Mouse (Mus musculus): ENCODE data around the gene Gm13278.
A peak's percentile ranks its signal among the peaks of the same experiment; 100 is the strongest.
"Not testable (repeated sequence)": the region's sequence is repeated elsewhere in the genome, so short reads cannot be mapped to it uniquely, and the experiment has no call there.

The Gm13278 gene

DNA sequence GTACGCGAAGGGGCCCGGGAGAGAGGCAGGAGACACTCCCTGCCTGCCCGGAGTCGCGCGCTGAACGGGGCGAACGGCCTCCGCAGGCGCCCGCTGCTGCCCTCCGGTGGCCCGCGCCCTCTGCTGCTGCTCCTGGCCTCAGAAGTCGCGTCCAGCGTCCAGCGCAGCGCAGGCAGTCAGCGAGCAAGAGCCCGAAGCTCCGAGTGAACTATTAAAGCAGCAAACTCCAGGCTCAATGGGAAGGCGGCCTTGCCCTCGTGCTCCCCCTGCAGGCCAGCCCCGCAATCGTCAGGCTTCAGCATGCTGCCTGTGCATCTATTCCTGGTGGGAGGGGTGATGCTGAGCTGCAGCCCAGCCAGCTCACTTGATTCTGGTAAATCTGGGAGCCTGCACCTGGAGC lies at the start of gene Gm13278:
Gm13278 (plus strand) TSS at position 301 of the 400 bp plus-strand sequence.
- not testable (repeated sequence) for DNase-seq

DNA sequence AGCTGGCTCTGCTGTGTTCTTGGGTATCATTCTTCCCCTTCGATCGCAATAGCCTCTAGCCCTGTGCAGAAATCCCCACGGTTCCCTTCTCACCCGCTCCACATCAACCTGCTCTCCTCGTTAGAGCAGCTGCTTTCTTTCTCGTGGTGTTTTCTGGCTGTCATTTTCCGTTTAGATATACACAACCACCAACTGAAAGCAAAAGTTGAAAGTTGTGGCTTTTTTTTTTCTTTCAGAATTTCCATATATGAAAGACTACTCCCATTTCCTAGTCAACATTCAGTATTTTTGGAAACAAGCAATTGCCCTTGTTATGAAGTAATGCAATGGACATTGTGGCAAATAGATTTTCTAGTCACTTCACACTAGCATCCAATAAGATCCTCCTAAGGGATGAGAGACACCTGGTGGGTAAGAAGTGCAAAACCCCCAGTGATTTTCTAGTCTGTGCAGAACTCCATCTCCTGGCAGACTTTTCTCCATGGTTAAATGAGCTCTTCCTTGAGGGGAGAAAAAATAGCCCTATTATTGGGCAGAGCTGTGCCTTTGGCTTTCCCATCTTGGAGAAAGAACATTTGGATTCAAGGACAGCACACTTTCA lies 48.5 kb upstream of the Gm13278 start:
- DNase-seq: no peak

DNA sequence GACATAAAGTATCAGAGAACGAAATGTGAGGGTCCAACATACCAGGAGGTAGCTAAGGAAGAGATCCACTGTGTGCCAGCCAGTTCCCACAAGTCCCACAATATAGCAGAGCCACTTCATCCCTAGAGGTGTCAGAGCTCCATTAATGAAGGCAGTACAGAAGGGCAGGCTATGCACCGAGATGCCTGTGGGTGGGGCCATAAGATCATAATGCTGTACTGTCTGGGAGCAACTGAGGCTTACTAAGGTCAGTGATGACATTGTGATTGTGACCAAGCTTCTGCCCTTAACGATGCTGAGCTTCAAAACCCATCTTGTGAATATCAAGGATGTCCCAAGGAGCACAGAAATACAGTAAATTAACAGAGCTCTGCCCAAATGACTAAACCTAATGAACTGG lies 47.1 kb upstream of the Gm13278 start:
- DNase-seq: no peak

DNA sequence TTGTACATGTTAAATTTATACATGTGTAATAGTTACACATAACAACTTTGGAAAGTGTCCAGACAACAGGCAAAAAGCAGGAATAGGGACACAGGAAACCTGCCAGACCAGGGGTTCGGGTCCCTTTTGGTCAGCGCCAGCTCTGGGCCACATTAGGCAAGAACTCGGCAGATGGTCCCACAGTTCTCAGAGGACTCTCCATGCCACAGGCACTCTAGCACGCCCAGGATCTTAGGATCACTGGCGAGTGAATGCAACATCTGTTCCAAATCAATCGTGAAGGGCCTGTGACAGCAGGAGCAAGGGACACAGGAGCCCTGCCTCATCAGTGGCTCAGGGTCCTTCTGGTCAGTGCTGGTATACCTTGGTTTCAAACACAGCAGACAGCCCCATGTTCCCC lies 41.4 kb upstream of the Gm13278 start:
- no peak for DNase-seq

DNA sequence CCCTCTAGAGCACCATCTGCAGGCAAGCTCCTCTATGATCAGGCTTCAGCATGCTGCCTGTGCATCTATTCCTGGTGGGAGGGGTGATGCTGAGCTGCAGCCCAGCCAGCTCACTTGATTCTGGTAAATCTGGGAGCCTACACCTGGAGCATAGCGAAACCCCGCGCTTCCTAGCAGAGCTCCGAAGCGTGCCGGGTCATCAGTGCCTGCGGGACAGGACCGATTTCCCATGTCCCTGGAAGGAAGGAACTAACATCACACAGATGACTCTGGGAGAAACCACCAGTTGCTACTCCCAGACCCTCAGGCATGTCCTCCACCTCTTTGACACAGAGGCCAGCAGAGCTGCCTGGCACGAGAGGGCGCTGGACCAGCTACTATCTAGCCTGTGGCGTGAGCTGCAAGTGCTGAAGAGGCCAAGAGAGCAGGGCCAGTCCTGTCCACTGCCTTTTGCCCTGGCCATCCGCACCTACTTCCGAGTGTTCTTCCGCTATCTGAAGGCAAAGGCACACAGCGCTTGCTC lies 36.5 kb upstream of the Gm13278 start, which contains the start of gene Gm13271:
Gm13271 (plus strand) TSS at position 51 of the 523 bp plus-strand sequence.
- peak; percentile 59 to 61 for DNase-seq

DNA sequence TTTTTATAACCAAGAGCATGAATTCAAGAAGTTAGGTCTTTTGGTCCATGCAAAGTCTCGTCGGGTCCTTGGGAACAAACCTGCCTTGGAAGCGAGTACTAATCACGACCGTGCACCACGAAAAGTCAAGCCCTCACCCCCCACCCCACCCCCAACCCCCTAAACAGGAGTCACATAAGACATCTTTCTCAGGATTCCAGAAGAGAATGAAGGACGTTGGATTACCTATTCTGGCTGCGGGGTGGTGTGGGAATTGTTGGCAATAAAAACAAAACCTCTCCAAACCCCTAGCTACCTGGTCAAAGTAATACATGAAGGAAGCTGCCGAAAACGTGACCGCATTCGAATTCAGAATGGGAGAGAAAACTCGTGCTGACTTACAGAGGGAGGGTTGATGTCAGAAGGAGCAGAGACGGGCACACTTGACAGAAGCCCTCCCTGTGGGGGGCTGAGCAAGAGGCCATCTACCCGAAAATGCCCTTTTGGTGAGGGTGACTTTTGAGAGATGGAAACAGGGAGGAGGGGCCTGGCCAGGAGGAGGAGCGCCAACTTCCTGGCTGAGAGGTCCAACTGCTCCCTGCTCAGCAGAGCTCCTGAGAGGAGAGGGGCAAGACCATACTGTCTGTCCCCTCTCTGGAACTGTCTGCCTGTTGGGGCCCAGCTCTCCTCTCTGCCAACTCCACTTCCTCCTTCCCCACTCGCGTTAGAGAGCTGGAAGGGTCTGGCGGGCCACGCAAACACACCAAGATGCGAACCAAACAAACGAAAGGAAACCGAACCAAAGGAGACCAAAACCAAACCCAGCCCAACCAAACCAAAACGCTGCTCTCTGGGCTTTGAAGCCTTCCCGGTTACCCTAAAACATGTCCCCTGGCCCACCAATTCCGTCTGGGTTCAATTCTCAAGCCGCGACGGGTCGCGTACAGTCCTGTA lies 34.5 kb upstream of the Gm13278 start:
- DNase-seq: peak in 1 of 2 experiments; percentile 27

DNA sequence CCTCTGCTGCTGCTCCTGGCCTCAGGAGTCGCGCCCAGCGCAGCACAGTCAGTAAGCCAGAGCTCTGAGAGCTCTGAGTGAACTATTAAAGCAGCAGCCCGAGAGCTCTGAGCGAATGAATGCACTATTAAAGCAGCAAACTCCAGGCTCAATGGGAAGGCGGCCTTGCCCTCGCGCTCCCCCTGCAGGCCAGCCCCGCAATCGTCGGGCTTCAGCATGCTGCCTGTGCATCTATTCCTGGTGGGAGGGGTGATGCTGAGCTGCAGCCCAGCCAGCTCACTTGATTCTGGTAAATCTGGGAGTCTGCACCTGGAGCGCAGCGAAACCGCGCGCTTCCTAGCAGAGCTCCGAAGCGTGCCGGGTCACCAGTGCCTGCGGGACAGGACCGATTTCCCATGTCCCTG lies 33.7 kb upstream of the Gm13278 start:
- DNase-seq: peak; percentile 87 to 91

DNA sequence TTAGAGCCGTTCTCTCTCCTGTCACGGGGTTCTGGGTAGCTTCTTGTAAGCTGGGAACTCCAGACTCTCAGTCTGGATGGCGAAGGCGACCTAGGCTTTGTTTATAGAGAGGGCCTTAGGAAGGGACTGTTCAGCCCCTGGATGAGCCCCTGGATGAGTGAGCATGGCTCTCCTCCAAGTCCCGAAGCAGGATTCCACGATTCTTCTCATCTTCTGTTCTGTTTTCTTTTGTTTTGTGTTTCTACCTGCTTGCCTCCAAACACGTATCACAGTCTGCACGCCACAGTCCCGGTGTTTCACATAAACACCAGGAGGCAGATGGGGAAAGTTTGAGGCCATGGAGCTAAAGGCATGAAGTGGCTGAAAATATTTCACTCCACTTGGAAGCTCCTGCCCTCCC lies 32.6 kb upstream of the Gm13278 start:
- not testable (repeated sequence) for DNase-seq

DNA sequence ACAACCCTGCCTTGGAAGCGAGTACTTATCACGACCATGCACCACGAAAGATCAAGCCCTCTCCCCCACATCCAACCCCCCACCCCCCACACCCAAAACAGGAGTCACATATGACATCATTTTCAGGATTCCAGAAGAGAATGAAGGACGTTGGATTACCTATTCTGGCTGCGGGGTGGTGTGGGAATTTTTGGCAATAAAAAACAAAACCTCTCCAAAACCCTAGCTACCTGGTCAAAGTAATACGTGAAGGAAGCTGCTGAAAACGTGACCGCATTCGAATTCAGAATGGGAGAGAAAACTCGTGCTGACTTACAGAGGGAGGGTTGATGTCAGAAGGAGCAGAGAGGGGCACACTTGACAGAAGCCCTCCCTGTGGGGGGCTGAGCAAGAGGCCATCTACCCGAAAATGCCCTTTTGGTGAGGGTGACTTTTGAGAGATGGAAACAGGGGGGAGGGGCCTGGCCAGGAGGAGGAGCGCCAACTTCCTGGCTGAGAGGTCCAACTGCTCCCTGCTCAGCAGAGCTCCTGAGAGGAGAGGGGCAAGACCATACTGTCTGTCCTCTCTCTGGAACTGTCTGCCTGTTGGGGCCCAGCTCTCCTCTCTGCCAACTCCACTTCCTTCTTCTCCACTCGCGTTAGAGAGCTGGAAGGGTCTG lies 31.6 kb upstream of the Gm13278 start, which contains the start of gene Gm13283:
Gm13283 (plus strand) TSS at position 510 of the 659 bp plus-strand sequence.
- DNase-seq: peak; percentile 44 to 61

DNA sequence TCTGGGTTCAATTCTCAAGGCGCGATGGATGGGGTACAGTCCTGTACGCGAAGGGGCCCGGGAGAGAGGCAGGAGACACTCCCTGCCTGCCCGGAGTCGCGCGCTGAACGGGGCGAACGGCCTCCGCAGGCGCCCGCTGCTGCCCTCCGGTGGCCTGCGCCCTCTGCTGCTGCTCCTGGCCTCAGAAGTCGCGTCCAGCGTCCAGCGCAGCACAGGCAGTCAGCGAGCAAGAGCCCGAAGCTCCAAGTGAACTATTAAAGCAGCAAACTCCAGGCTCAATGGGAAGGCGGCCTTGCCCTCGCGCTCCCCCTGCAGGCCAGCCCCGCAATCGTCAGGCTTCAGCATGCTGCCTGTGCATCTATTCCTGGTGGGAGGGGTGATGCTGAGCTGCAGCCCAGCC lies 30.9 kb upstream of the Gm13278 start:
- DNase-seq: peak; percentile 80 to 89

DNA sequence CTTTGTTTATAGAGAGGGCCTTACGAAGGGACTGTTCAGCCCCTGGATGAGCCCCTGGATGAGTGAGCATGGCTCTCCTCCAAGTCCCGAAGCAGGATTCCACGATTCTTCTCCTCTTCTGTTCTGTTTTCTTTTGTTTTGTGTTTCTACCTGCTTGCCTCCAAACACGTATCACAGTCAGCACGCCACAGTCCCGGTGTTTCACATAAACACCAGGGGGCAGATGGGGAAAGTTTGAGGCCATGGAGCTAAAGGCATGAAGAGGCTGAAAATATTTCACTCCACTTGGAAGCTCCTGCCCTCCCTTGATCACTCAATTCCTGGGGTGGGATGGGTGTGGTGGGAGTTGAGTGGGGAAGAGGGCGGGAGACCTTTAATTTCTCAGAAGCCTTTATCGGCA lies 29.6 kb upstream of the Gm13278 start:
- DNase-seq: peak; percentile 67 to 74

DNA sequence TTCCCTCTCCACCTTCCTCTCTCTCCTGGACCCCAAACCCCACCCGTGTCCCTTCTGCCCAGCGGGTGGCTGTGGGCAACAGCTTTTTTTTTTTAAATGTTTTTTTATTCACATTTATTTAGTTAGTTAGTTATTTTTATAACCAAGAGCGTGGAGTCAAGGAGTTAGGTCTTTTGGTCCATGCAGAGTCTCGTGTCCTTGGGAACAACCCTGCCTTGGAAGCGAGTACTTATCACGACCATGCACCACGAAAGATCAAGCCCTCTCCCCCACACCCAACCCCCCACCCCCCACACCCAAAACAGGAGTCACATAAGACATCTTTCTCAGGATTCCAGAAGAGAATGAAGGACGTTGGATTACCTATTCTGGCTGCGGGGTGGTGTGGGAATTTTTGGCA lies 29.0 kb upstream of the Gm13278 start:
- DNase-seq: peak in 1 of 2 experiments; percentile 22

DNA sequence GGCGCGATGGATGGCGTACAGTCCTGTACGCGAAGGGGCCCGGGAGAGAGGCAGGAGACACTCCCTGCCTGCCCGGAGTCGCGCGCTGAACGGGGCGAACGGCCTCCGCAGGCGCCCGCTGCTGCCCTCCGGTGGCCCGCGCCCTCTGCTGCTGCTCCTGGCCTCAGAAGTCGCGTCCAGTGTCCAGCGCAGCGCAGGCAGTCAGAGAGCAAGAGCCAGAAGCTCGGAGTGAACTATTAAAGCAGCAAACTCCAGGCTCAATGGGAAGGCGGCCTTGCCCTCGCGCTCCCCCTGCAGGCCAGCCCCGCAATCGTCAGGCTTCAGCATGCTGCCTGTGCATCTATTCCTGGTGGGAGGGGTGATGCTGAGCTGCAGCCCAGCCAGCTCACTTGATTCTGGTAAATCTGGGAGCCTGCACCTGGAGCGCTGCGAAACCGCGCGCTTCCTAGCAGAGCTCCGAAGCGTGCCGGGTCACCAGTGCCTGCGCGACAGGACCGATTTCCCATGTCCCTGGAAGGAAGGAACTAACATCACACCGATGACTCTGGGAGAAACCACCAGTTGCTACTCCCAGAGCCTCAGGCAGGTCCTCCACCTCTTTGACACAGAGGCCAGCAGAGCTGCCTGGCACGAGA lies 27.8 kb upstream of the Gm13278 start:
- peak; percentile 55 to 78 for DNase-seq

DNA sequence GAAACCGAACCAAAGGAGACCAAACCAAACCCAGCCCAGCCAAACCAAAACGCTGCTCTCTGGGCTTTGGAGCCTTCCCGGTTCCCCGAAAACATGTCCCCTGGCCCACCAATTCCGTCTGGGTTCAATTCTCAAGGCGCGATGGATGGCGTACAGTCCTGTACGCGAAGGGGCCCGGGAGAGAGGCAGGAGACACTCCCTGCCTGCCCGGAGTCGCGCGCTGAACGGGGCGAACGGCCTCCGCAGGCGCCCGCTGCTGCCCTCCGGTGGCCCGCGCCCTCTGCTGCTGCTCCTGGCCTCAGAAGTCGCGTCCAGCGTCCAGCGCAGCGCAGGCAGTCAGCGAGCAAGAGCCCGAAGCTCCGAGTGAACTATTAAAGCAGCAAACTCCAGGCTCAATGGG lies 17.8 kb upstream of the Gm13278 start, which contains the start of gene Gm13290:
Gm13290 (plus strand) TSS at position 301 of the 400 bp plus-strand sequence.
- DNase-seq: not testable (repeated sequence)

DNA sequence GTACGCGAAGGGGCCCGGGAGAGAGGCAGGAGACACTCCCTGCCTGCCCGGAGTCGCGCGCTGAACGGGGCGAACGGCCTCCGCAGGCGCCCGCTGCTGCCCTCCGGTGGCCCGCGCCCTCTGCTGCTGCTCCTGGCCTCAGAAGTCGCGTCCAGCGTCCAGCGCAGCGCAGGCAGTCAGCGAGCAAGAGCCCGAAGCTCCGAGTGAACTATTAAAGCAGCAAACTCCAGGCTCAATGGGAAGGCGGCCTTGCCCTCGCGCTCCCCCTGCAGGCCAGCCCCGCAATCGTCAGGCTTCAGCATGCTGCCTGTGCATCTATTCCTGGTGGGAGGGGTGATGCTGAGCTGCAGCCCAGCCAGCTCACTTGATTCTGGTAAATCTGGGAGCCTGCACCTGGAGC lies 14.7 kb upstream of the Gm13278 start, which contains the start of gene Gm13289:
Gm13289 (plus strand) TSS at position 301 of the 400 bp plus-strand sequence.
- DNase-seq: not testable (repeated sequence)

DNA sequence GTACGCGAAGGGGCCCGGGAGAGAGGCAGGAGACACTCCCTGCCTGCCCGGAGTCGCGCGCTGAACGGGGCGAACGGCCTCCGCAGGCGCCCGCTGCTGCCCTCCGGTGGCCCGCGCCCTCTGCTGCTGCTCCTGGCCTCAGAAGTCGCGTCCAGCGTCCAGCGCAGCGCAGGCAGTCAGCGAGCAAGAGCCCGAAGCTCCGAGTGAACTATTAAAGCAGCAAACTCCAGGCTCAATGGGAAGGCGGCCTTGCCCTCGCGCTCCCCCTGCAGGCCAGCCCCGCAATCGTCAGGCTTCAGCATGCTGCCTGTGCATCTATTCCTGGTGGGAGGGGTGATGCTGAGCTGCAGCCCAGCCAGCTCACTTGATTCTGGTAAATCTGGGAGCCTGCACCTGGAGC lies 11.8 kb upstream of the Gm13278 start, which contains the start of gene Gm13272:
Gm13272 (plus strand) TSS at position 301 of the 400 bp plus-strand sequence.
- not testable (repeated sequence) for DNase-seq

DNA sequence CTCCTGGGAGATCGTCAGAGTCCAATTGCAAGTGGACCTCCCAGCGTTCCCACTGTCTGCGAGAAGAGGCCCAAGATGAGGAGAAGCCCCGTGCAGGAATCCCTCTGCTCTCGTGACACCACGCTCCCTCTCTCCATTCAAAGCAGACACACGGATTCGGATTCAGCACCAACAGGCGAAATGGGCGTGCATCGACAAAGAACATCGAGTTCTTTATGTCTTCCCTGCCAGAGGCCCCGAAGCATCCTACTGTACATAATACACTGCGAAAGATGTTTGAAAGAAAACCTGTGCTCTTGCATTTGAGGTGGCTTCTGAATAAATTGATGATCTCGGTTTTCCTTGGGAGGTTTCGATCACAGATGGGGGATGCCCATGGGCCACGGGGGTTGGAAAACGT lies 11.0 kb upstream of the Gm13278 start:
- not testable (repeated sequence) for DNase-seq

DNA sequence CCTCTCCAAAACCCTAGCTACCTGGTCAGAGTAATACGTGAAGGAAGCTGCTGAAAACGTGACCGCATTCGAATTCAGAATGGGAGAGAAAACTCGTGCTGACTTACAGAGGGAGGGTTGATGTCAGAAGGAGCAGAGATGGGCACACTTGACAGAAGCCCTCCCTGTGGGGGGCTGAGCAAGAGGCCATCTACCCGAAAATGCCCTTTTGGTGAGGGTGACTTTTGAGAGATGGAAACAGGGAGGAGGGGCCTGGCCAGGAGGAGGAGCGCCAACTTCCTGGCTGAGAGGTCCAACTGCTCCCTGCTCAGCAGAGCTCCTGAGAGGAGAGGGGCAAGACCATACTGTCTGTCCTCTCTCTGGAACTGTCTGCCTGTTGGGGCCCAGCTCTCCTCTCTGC lies 9.5 kb upstream of the Gm13278 start, which contains the start of gene Ifnz:
Ifnz (plus strand) TSS at position 301 of the 400 bp plus-strand sequence.
- DNase-seq: not testable (repeated sequence)

DNA sequence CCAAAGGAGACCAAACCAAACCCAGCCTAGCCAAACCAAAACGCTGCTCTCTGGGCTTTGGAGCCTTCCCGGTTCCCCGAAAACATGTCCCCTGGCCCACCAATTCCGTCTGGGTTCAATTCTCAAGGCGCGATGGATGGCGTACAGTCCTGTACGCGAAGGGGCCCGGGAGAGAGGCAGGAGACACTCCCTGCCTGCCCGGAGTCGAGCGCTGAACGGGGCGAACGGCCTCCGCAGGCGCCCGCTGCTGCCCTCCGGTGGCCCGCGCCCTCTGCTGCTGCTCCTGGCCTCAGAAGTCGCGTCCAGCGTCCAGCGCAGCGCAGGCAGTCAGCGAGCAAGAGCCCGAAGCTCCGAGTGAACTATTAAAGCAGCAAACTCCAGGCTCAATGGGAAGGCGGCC lies 9.0 kb upstream of the Gm13278 start:
- peak; percentile 29 to 39 for DNase-seq

DNA sequence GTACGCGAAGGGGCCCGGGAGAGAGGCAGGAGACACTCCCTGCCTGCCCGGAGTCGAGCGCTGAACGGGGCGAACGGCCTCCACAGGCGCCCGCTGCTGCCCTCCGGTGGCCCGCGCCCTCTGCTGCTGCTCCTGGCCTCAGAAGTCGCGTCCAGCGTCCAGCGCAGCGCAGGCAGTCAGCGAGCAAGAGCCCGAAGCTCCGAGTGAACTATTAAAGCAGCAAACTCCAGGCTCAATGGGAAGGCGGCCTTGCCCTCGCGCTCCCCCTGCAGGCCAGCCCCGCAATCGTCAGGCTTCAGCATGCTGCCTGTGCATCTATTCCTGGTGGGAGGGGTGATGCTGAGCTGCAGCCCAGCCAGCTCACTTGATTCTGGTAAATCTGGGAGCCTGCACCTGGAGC lies 5.9 kb upstream of the Gm13278 start, which contains the start of gene Gm13276:
Gm13276 (plus strand) TSS at position 301 of the 400 bp plus-strand sequence.
- not testable (repeated sequence) for DNase-seq

DNA sequence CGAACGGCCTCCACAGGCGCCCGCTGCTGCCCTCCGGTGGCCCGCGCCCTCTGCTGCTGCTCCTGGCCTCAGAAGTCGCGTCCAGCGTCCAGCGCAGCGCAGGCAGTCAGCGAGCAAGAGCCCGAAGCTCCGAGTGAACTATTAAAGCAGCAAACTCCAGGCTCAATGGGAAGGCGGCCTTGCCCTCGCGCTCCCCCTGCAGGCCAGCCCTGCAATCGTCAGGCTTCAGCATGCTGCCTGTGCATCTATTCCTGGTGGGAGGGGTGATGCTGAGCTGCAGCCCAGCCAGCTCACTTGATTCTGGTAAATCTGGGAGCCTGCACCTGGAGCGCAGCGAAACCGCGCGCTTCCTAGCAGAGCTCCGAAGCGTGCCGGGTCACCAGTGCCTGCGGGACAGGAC lies 2.9 kb upstream of the Gm13278 start, which contains the start of gene Gm13277:
Gm13277 (plus strand) TSS at position 231 of the 400 bp plus-strand sequence.
- peak; percentile 81 to 86 for DNase-seq
